Mouse (Mus musculus): ENCODE measurements around the gene Lsr. TPM values are rescaled to one million over a fixed set of nuclear protein-coding genes. Genes with fewer than 3 reads are reported as not detected.

Lsr gene
- polyA plus RNA-seq, 1 experiment, result 19.8 TPM

GRCm38 (mm10) chr7:30959786-30960349 is 13.4 kb downstream of the Lsr start:
- no peak for DNase-seq (ENCODE audit: low read depth)
- no peak for TF ChIP-seq CTCF (IDR thresholded peaks at IDR 0.05; ENCODE audit: borderline replicate concordance, extremely low read depth, insufficient read depth, insufficient read length)

GRCm38 (mm10) chr7:30958866-30959487 is 14.3 kb downstream of the Lsr start:
- DNase-seq (ENCODE audit: low read depth), result no peak
- TF ChIP-seq CTCF (IDR thresholded peaks at IDR 0.05; ENCODE audit: borderline replicate concordance, extremely low read depth, insufficient read depth, insufficient read length), result no peak
- no peak for TF ChIP-seq POLR2A (IDR thresholded peaks at IDR 0.05; ENCODE audit: borderline replicate concordance, extremely low read depth, insufficient read depth, insufficient read length, poor library complexity, severe bottlenecking)

- no peak for DNase-seq (ENCODE audit: low read depth)
- TF ChIP-seq CTCF (IDR thresholded peaks at IDR 0.05; ENCODE audit: borderline replicate concordance, extremely low read depth, insufficient read depth, insufficient read length), result no peak
- no peak for TF ChIP-seq POLR2A (IDR thresholded peaks at IDR 0.05; ENCODE audit: borderline replicate concordance, extremely low read depth, insufficient read depth, insufficient read length, poor library complexity, severe bottlenecking)
These were observed 15.0 kb downstream of the Lsr start for GRCm38 (mm10) chr7:30958109-30958865.

GRCm38 (mm10) chr7:30957367-30957783 is 15.9 kb downstream of the Lsr start:
- DNase-seq (ENCODE audit: low read depth), result peak; percentile 93
- no peak for TF ChIP-seq CTCF (IDR thresholded peaks at IDR 0.05; ENCODE audit: borderline replicate concordance, extremely low read depth, insufficient read depth, insufficient read length)
- TF ChIP-seq POLR2A (IDR thresholded peaks at IDR 0.05; ENCODE audit: borderline replicate concordance, extremely low read depth, insufficient read depth, insufficient read length, poor library complexity, severe bottlenecking), result peak; percentile 59; the same call in 1 of the 2 replicates

GRCm38 (mm10) chr7:30956756-30957366 is 16.4 kb downstream of the Lsr start, which contains the start of gene Usf2:
Usf2 (minus strand) TSS chr7:30956803.
- TF ChIP-seq CTCF (IDR thresholded peaks at IDR 0.05; ENCODE audit: borderline replicate concordance, extremely low read depth, insufficient read depth, insufficient read length) (no peak), POLR2A (IDR thresholded peaks at IDR 0.05; ENCODE audit: borderline replicate concordance, extremely low read depth, insufficient read depth, insufficient read length, poor library complexity, severe bottlenecking) (peak; percentile 54; the same call in 1 of the 2 replicates)

GRCm38 (mm10) chr7:30956357-30956751 is 16.9 kb downstream of the Lsr start:
- TF ChIP-seq POLR2A (IDR thresholded peaks at IDR 0.05; ENCODE audit: borderline replicate concordance, extremely low read depth, insufficient read depth, insufficient read length, poor library complexity, severe bottlenecking) (no peak), CTCF (IDR thresholded peaks at IDR 0.05; ENCODE audit: borderline replicate concordance, extremely low read depth, insufficient read depth, insufficient read length) (no peak)
- no peak for DNase-seq (ENCODE audit: low read depth)

More at GRCm38 (mm10) chr7:30956756-30957366, 16.4 kb downstream of the Lsr start, which contains the start of gene Usf2:
- peak; percentile 91 for DNase-seq (ENCODE audit: low read depth)

GRCm38 (mm10) chr7:30955584-30956356 is 17.5 kb downstream of the Lsr start:
- TF ChIP-seq POLR2A (IDR thresholded peaks at IDR 0.05; ENCODE audit: borderline replicate concordance, extremely low read depth, insufficient read depth, insufficient read length, poor library complexity, severe bottlenecking), result peak; percentile 65; the same call in 1 of the 2 replicates
- peak; percentile 62 for TF ChIP-seq CTCF (IDR thresholded peaks at IDR 0.05; ENCODE audit: borderline replicate concordance, extremely low read depth, insufficient read depth, insufficient read length)
- peak; percentile 85 for DNase-seq (ENCODE audit: low read depth)

- TF ChIP-seq CTCF (IDR thresholded peaks at IDR 0.05; ENCODE audit: borderline replicate concordance, extremely low read depth, insufficient read depth, insufficient read length) (no peak), POLR2A (IDR thresholded peaks at IDR 0.05; ENCODE audit: borderline replicate concordance, extremely low read depth, insufficient read depth, insufficient read length, poor library complexity, severe bottlenecking) (no peak)
- DNase-seq (ENCODE audit: low read depth), result no peak
These were observed 18.2 kb downstream of the Lsr start for GRCm38 (mm10) chr7:30954971-30955520.

- no peak for DNase-seq (ENCODE audit: low read depth)
- no peak for TF ChIP-seq CTCF (IDR thresholded peaks at IDR 0.05; ENCODE audit: borderline replicate concordance, extremely low read depth, insufficient read depth, insufficient read length)
- no peak for TF ChIP-seq POLR2A (IDR thresholded peaks at IDR 0.05; ENCODE audit: borderline replicate concordance, extremely low read depth, insufficient read depth, insufficient read length, poor library complexity, severe bottlenecking)
These were observed 19.2 kb downstream of the Lsr start for GRCm38 (mm10) chr7:30954036-30954435.

- no peak for TF ChIP-seq POLR2A (IDR thresholded peaks at IDR 0.05; ENCODE audit: borderline replicate concordance, extremely low read depth, insufficient read depth, insufficient read length, poor library complexity, severe bottlenecking)
- no peak for TF ChIP-seq CTCF (IDR thresholded peaks at IDR 0.05; ENCODE audit: borderline replicate concordance, extremely low read depth, insufficient read depth, insufficient read length)
- no peak for DNase-seq (ENCODE audit: low read depth)
These were observed 19.8 kb downstream of the Lsr start for GRCm38 (mm10) chr7:30953459-30953858.
